Mouse (Mus musculus) bone marrow macrophage, adult 2 months (primary cell): Measurements from ENCODE around the gene Cct6b. TPM values are rescaled to one million over a fixed set of nuclear protein-coding genes. Genes with fewer than 3 reads are reported as not detected.

ENCODE experiments used
- H3K27ac ChIP-seq: 2 replicates; pipeline ENCODE4 v1.5.1; 2012; ENCODE audit warnings: low read depth, low read length; ENCODE audit not compliant: insufficient read depth
- H3K4me1 ChIP-seq: 2 replicates; pipeline ENCODE4 v1.6.1; 2012; ENCODE audit warnings: low read length; ENCODE audit not compliant: control insufficient read depth, insufficient read depth
- H3K4me3 ChIP-seq: 2 replicates; pipeline ENCODE4 v1.5.1; 2012; ENCODE audit warnings: mild to moderate bottlenecking, low read length, moderate library complexity; ENCODE audit not compliant: insufficient read depth
- CTCF ChIP-seq: IDR thresholded peaks from 2 replicates; pipeline ENCODE4 v1.5.1; 2012; ENCODE audit warnings: low read depth, mild to moderate bottlenecking, low read length, moderate library complexity
- POLR2A ChIP-seq: IDR thresholded peaks from 2 replicates; pipeline ENCODE4 v1.6.1; 2012; ENCODE audit warnings: mild to moderate bottlenecking, low read depth, low read length, borderline replicate concordance
- polyA plus RNA-seq: library from polyadenylated mRNA; stranded (reverse); fragments of >200 nt; gene quantifications from 2 replicates; pipeline ENCODE4 v1.2.4, GENCODE M21; 2012; ENCODE audit not compliant: missing spikeins, insufficient read depth, insufficient read length

Cct6b gene
- polyA plus RNA-seq, 1 experiment, result 0.51 TPM

- TF ChIP-seq CTCF, result no peak
- TF ChIP-seq POLR2A, result no peak
- H3K4me3 ChIP-seq, result no peak overlapping the region
- no peak overlapping the region for H3K27ac ChIP-seq
- H3K4me1 ChIP-seq, result peaks cover 4% of the 10 kb centered on the region
Observed at GRCm38 (mm10) chr11:82762286-82762829, 1.8 kb downstream of the Cct6b start.

DNA sequence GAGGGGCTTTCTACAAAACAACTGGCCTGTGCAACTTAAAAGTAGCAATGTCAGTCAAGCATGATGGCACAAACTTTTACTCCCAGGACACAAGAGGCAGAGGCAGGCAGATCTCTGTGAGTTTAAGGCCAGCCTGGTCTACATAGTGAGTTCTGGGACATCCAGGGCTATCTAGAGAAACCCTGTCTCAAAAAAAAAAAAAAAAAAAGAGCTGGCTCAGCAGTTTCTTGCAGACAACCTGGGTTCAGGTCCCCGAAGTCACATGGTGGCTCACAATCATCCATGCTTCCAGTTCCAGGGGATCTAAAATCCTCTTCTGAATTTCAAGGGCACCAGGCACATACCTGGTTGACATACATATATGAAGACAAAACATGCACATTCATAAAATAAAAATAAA is 8.2 kb downstream of the Cct6b start:
- Histone ChIP-seq H3K4me3 (no peak overlapping the region), H3K4me1 (no peaks in the 10 kb centered on the region), H3K27ac (no peak overlapping the region)
- TF ChIP-seq POLR2A (no peak), CTCF (no peak)

GRCm38 (mm10) chr11:82752349-82753115 is 11.6 kb downstream of the Cct6b start:
- Histone ChIP-seq H3K4me3 (no peak overlapping the region), H3K27ac (no peak overlapping the region), H3K4me1 (no peaks in the 10 kb centered on the region)
- TF ChIP-seq CTCF (no peak), POLR2A (no peak)

- Histone ChIP-seq H3K4me1 (no peaks in the 10 kb centered on the region), H3K27ac (peak overlapping the region; percentile 82), H3K4me3 (peak overlapping the region; percentile 54)
- no peak for TF ChIP-seq POLR2A
- no peak for TF ChIP-seq CTCF
Observed at GRCm38 (mm10) chr11:82746857-82747366, 17.2 kb downstream of the Cct6b start.

DNA sequence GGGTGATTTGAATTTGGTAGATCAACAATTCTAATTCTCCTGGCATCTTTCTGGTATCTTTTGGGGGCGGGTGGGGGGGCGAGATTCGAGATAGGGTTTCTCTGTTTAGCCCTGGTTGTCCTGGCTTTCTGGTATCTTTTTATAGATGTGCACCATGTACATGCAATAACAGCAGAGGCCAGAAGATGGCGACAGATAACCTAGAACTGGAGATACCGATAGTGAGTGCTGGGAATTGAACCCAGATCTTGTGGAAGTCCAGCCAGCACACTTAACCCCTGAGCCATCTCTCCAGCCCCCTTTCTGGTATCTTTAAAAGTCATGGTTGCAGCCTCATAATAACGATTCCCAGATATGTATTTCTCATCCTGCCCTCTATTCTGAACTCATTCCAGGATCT is 18.0 kb downstream of the Cct6b start:
- Histone ChIP-seq H3K27ac (no peak overlapping the region), H3K4me3 (no peak overlapping the region), H3K4me1 (no peaks in the 10 kb centered on the region)
- TF ChIP-seq POLR2A (no peak), CTCF (peak; percentile 78; the same call in 1 of the 2 replicates)

- H3K4me3 ChIP-seq, result no peak overlapping the region
- no peaks in the 10 kb centered on the region for H3K4me1 ChIP-seq
- TF ChIP-seq POLR2A (no peak), CTCF (no peak)
- no peak overlapping the region for H3K27ac ChIP-seq
Observed at GRCm38 (mm10) chr11:82739006-82739405, 25.1 kb downstream of the Cct6b start.

- Histone ChIP-seq H3K27ac (no peak overlapping the region), H3K4me1 (no peaks in the 10 kb centered on the region), H3K4me3 (no peak overlapping the region)
- no peak for TF ChIP-seq POLR2A
- no peak for TF ChIP-seq CTCF
Observed at GRCm38 (mm10) chr11:82734227-82734626, 29.9 kb downstream of the Cct6b start.

- Histone ChIP-seq H3K27ac (no peak overlapping the region), H3K4me1 (no peaks in the 10 kb centered on the region), H3K4me3 (no peak overlapping the region)
- TF ChIP-seq CTCF (no peak), POLR2A (no peak)
Observed at GRCm38 (mm10) chr11:82726862-82727261, 37.3 kb downstream of the Cct6b start.

DNA sequence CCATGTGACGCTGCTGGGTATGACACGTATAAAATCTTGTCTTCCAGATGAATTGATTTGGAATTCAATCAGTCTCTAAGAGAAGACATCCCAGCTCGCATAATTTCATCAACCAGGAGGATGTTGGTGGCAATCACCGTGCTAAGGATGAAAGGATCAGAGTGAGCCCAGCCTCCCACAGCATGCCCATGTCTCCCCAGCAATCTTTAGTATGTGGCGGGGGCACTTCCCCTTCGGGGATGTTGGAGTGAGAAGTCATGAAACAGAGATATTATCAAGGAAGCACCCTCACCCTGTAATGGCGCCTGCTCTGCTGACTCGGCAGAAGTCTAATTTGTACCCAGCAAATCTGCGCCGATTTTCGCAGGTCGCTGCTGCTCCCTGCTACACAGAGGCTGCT is 44.8 kb downstream of the Cct6b start:
- Histone ChIP-seq H3K4me1 (peaks cover 3% of the 10 kb centered on the region; the same call in 1 of the 2 replicates), H3K4me3 (no peak overlapping the region), H3K27ac (no peak overlapping the region)
- TF ChIP-seq CTCF (no peak), POLR2A (no peak)

DNA sequence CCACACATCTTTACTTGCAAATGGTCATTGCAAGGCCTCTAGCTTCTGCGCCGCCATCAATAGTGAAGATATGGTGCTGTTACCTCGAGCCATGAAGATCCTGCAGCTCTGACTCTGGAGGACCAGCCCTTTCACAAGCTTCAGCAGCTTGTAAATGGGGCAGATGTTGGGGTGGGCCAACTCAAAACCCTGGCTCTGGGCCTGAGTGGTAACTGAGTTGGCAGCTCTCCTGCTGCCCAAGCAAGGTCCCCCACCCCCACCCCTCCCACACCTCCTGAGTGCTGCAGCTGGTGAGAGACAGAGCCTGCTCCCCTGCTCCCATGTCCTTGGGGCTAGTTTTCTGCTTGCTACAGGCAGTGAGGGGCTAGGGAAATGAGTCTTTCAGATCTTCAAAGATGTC is 51.4 kb downstream of the Cct6b start:
- Histone ChIP-seq H3K27ac (no peak overlapping the region), H3K4me1 (no peaks in the 10 kb centered on the region), H3K4me3 (no peak overlapping the region)
- TF ChIP-seq POLR2A (no peak), CTCF (no peak)
